Mouse (Mus musculus) kidney, embryonic 15.5 days (tissue): Measurements from ENCODE around the gene 1700074P13Rik. TPM values are rescaled to one million over a fixed set of nuclear protein-coding genes. Genes with fewer than 3 reads are reported as not detected.
"Not testable (repeated sequence)": the region's sequence is repeated elsewhere in the genome, so short reads cannot be mapped to it uniquely, and the experiment has no call there.

Experiments used
- ATAC-seq: fragments of 200-750 bp; cut with Nextera tagmentation; replicated peaks from 2 replicates; pipeline ENCODE4 v1.8.0; 2017; ENCODE audit warnings: moderate TSS enrichment; ENCODE audit not compliant: low FRiP score
- H3K27ac ChIP-seq: fragments of 300-500 bp; sonication (generic); 2 replicates; pipeline ENCODE4 v1.5.1; 2015; ENCODE audit warnings: mild to moderate bottlenecking, inconsistent platforms
- H3K27me3 ChIP-seq: fragments of 300-500 bp; sonication (generic); 2 replicates; pipeline ENCODE4 v1.6.1; 2015; ENCODE audit warnings: inconsistent platforms
- H3K36me3 ChIP-seq: fragments of 300-500 bp; sonication (generic); 2 replicates; pipeline ENCODE4 v1.6.1; 2015; ENCODE audit warnings: inconsistent platforms
- H3K4me1 ChIP-seq: fragments of 300-500 bp; sonication (generic); 2 replicates; pipeline ENCODE4 v1.6.1; 2015; ENCODE audit warnings: inconsistent platforms
- H3K4me2 ChIP-seq: fragments of 300-500 bp; sonication (generic); 2 replicates; pipeline ENCODE4 v1.6.1; 2015; ENCODE audit warnings: moderate library complexity, mild to moderate bottlenecking, inconsistent platforms
- H3K4me3 ChIP-seq: fragments of 300-500 bp; sonication (generic); replicated peaks from 2 replicates; pipeline ENCODE4 v1.5.1; 2015; ENCODE audit warnings: mild to moderate bottlenecking, inconsistent platforms
- H3K9ac ChIP-seq: fragments of 300-500 bp; sonication (generic); 2 replicates; pipeline ENCODE4 v1.6.1; 2015; ENCODE audit warnings: mild to moderate bottlenecking, inconsistent platforms
- H3K9me3 ChIP-seq: fragments of 300-500 bp; sonication (generic); replicated peaks from 2 replicates; pipeline ENCODE4 v1.6.1; 2016; ENCODE audit warnings: inconsistent platforms
- WGBS: fragments of 180-500 bp; shearing (Covaris S2); methylation state at CpG from one replicate; pipeline ENCODE4 v1.1.7; 2015; ENCODE audit warnings: mixed read lengths; 5-methylcytosine and 5-hydroxymethylcytosine counted together
- polyA plus RNA-seq: library from polyadenylated mRNA; unstranded; fragments of >200 nt; fragmentation: Nextera tagmentation; extraction: Ambion mirVana; gene quantifications from 2 replicates; pipeline ENCODE4 v1.2.1, GENCODE M21; 2015

Gene 1700074P13Rik
- not detected in 2 replicates for polyA plus RNA-seq

GRCm38 (mm10) chr6:40940457-40940856 is at the start of gene 1700074P13Rik:
Gene 1700074P13Rik, minus strand, starts transcription at chr6:40940557.
- H3K4me3 ChIP-seq = no peak within 1 kb of the TSS

GRCm38 (mm10) chr6:40964454-40964853 is 24.1 kb upstream of the 1700074P13Rik start, which contains the start of gene 1810009J06Rik:
Gene 1810009J06Rik, plus strand, starts transcription at chr6:40964754.
- H3K9ac ChIP-seq, H3K4me3 ChIP-seq, H3K36me3 ChIP-seq, H3K27me3 ChIP-seq, H3K4me1 ChIP-seq, H3K9me3 ChIP-seq, H3K27ac ChIP-seq, H3K4me2 ChIP-seq, ATAC-seq: not testable (repeated sequence)
- 92% methylated on average over 2 of the region's 2 CpGs for WGBS

More at GRCm38 (mm10) chr6:40940457-40940856, at the start of gene 1700074P13Rik:
- Histone ChIP-seq H3K4me1 (no peaks in the 10 kb centered on the region), H3K9me3 (no peaks in the 10 kb centered on the region), H3K27ac (no peak within 1 kb of the TSS), H3K4me2 (no peak within 1 kb of the TSS), H3K9ac (no peak within 1 kb of the TSS), H3K27me3 (no peaks in the 10 kb centered on the region), H3K36me3 (no peaks in the 10 kb centered on the region)
- no peak for ATAC-seq
- 92% methylated on average over 10 of the region's 10 CpGs for WGBS

GRCm38 (mm10) chr6:40953716-40954115 is 13.4 kb upstream of the 1700074P13Rik start:
- H3K27ac ChIP-seq = no peak overlapping the region
- 74% methylated on average over 2 of the region's 2 CpGs for WGBS
- H3K27me3 ChIP-seq = no peaks in the 10 kb centered on the region
- H3K9me3 ChIP-seq = 0 out of 2 replicates have a peak, but pooled peaks cover 2% of the 10 kb centered on the region
- H3K4me3 ChIP-seq = no peak overlapping the region
- H3K4me2 ChIP-seq = no peak overlapping the region
- ATAC-seq = no peak
- H3K36me3 ChIP-seq = no peaks in the 10 kb centered on the region
- H3K4me1 ChIP-seq = no peaks in the 10 kb centered on the region
- H3K9ac ChIP-seq = no peak overlapping the region

DNA sequence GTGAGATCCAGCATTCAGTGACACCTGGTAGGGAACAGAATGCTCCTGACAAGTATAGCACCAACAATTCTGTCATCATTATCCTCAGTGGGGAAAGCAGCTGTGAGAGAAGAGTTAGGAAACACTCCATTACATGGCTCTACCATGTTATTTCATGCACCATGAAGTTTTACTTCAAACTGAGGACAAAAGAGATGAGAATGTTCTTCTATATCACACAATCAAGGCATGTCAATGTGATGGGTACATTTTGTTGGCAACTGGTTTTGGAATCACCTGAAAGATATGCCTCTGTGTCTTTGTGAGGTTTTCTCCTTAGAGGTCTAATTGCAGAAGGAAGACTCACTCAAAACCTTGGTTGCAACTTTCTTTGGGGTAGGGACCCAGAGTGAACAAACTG is 11.4 kb upstream of the 1700074P13Rik start, which contains the start of gene Gm4744:
Gene Gm4744 (minus strand): TSS at position 101 of the 400 bp plus-strand sequence.
- H3K4me3 ChIP-seq = no peak within 1 kb of the TSS
- no peaks in the 10 kb centered on the region for H3K36me3 ChIP-seq
- no peak for ATAC-seq
- no peak within 1 kb of the TSS for H3K9ac ChIP-seq
- no peaks in the 10 kb centered on the region for H3K27me3 ChIP-seq
- H3K27ac ChIP-seq = no peak within 1 kb of the TSS
- no peaks in the 10 kb centered on the region for H3K9me3 ChIP-seq
- H3K4me1 ChIP-seq = no peaks in the 10 kb centered on the region
- no peak within 1 kb of the TSS for H3K4me2 ChIP-seq

- no peak overlapping the region for H3K4me3 ChIP-seq
- 81% methylated on average over 4 of the region's 4 CpGs for WGBS
- no peaks in the 10 kb centered on the region for H3K27me3 ChIP-seq
- H3K9me3 ChIP-seq = no peaks in the 10 kb centered on the region
- no peak overlapping the region for H3K27ac ChIP-seq
- no peaks in the 10 kb centered on the region for H3K4me1 ChIP-seq
- H3K36me3 ChIP-seq = no peaks in the 10 kb centered on the region
- H3K9ac ChIP-seq = no peak overlapping the region
- no peak for ATAC-seq
- no peak overlapping the region for H3K4me2 ChIP-seq
These were observed 20.4 kb downstream of the 1700074P13Rik start for GRCm38 (mm10) chr6:40919954-40920353.

GRCm38 (mm10) chr6:40900287-40900686 is 40.1 kb downstream of the 1700074P13Rik start, which contains the start of gene Prss58:
Gene Prss58, minus strand, starts transcription at chr6:40900387.
- H3K27ac ChIP-seq = no peak within 1 kb of the TSS
- no peak within 1 kb of the TSS for H3K4me2 ChIP-seq
- no peaks in the 10 kb centered on the region for H3K4me1 ChIP-seq
- no peak for ATAC-seq
- no peak within 1 kb of the TSS for H3K9ac ChIP-seq
- H3K4me3 ChIP-seq = no peak within 1 kb of the TSS
- H3K27me3 ChIP-seq = no peaks in the 10 kb centered on the region
- H3K9me3 ChIP-seq = no peaks in the 10 kb centered on the region
- no peaks in the 10 kb centered on the region for H3K36me3 ChIP-seq

DNA sequence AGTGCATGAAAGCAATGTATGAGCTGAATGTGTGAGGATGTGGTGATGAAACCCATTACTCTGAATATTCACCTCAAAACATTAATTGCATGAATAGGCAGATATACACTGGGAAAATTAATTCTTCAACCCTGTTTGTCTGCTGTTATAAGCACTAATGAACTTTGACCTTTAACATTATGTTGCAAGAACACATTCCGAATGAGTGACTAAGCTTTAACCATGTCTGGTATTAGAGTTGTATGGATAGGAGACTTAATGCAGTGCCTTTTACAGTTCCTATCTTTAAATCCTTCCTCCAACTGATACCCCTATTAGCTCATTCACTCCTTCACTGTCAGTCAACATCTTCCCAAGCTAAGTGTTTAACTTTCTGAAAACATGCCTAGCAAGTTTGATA is 45.6 kb downstream of the 1700074P13Rik start:
- no peak for ATAC-seq
- H3K4me3 ChIP-seq = no peak overlapping the region
- no peaks in the 10 kb centered on the region for H3K9me3 ChIP-seq
- 79% methylated on average over 1 of the region's 1 CpGs for WGBS
- H3K9ac ChIP-seq = no peak overlapping the region
- no peaks in the 10 kb centered on the region for H3K4me1 ChIP-seq
- H3K27ac ChIP-seq = no peak overlapping the region
- no peaks in the 10 kb centered on the region for H3K27me3 ChIP-seq
- H3K4me2 ChIP-seq = no peak overlapping the region
- H3K36me3 ChIP-seq = no peaks in the 10 kb centered on the region

GRCm38 (mm10) chr6:40893577-40893976 is 46.8 kb downstream of the 1700074P13Rik start:
- no peaks in the 10 kb centered on the region for H3K36me3 ChIP-seq
- H3K27me3 ChIP-seq = no peaks in the 10 kb centered on the region
- no peaks in the 10 kb centered on the region for H3K9me3 ChIP-seq
- no peak for ATAC-seq
- H3K4me1 ChIP-seq = no peaks in the 10 kb centered on the region
- H3K27ac ChIP-seq = no peak overlapping the region
- no peak overlapping the region for H3K4me3 ChIP-seq
- no peak overlapping the region for H3K4me2 ChIP-seq
- H3K9ac ChIP-seq = no peak overlapping the region
- whole genome bisulfite sequencing = 38% methylated on average over 7 of the region's 7 CpGs

DNA sequence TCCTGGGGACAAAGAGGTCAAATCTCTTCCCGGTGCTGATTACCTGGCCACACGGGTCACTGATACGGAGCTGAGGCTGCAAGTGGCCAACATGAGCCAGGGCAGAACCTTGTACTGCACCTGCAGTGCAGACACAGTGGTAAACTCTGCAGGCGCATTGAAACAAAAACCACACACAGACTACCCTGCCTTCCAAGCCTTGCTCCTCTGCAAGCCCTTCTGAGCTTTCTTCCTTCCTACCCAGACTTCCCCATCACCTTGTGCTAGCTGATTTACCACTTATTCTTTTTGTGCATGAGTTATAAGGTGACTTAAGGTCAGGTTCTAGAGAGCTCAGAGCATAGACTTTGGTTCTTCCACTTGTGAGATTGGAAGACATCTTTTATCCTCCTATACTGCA is 48.6 kb downstream of the 1700074P13Rik start:
- no peak overlapping the region for H3K4me3 ChIP-seq
- no peaks in the 10 kb centered on the region for H3K4me1 ChIP-seq
- no peaks in the 10 kb centered on the region for H3K36me3 ChIP-seq
- 81% methylated on average over 4 of the region's 4 CpGs for WGBS
- no peak overlapping the region for H3K4me2 ChIP-seq
- H3K9ac ChIP-seq = no peak overlapping the region
- ATAC-seq = no peak
- H3K27ac ChIP-seq = no peak overlapping the region
- no peaks in the 10 kb centered on the region for H3K27me3 ChIP-seq
- H3K9me3 ChIP-seq = no peaks in the 10 kb centered on the region

- Histone ChIP-seq H3K27me3 (no peaks in the 10 kb centered on the region), H3K27ac (no peak overlapping the region), H3K4me3 (no peak overlapping the region), H3K4me2 (no peak overlapping the region), H3K4me1 (no peaks in the 10 kb centered on the region), H3K9me3 (no peaks in the 10 kb centered on the region), H3K9ac (no peak overlapping the region), H3K36me3 (no peaks in the 10 kb centered on the region)
- WGBS = 61% methylated on average over 1 of the region's 1 CpGs
- no peak for ATAC-seq
These were observed 49.4 kb downstream of the 1700074P13Rik start for GRCm38 (mm10) chr6:40890973-40891372.

DNA sequence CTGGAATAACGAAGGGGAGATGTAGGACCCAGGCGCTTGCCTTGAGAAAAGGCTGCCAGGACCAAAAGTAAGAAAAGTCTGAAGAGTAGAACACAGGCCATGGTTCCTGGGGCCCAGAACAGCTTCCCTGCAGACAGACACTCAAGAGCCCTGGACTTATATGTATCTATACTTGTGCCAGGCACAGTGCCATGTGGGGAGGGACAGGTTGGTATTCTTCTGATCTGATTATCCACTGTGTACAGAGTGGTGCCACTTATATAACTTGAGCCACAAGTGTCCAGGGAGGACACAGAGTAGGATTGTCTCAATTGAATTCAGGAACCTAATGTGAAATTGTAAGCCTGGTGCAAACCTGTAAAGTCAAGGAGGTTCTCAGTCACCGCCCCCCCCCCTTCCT is 53.0 kb downstream of the 1700074P13Rik start, which contains the start of gene Moxd2:
Gene Moxd2 (minus strand): TSS at position 101 of the 400 bp plus-strand sequence.
- Histone ChIP-seq H3K4me1 (no peaks in the 10 kb centered on the region), H3K9ac (no peak within 1 kb of the TSS), H3K36me3 (no peaks in the 10 kb centered on the region), H3K4me2 (no peak within 1 kb of the TSS), H3K27ac (no peak within 1 kb of the TSS), H3K27me3 (no peaks in the 10 kb centered on the region), H3K4me3 (no peak within 1 kb of the TSS), H3K9me3 (no peaks in the 10 kb centered on the region)
- WGBS = 91% methylated on average over 3 of the region's 3 CpGs
- ATAC-seq = no peak
